Mouse (Mus musculus) hematopoietic stem cell, adult 5-6 weeks (primary cell): ENCODE results near the gene Mtg2. TPM values are rescaled to one million over a fixed set of nuclear protein-coding genes. Genes with fewer than 3 reads are reported as not detected.

Source experiments
- ATAC-seq, 2 experiments: fragments of 125-278 bp in 1 of 2; replicated peaks in 1 of 2; 2 replicates each; pipeline ENCODE4 v1.8.0; 2016 to 2017; ENCODE audit warnings: inconsistent platforms in 2 of 2, mild to moderate bottlenecking in 2 of 2, moderate number of reproducible peaks in 2 of 2, low read depth in 1 of 2, moderate TSS enrichment in 1 of 2; ENCODE audit not compliant: low FRiP score in 2 of 2, poor library complexity in 2 of 2, severe bottlenecking in 2 of 2, insufficient read depth in 1 of 2, low TSS enrichment in 1 of 2
- total RNA-seq: library from RNA; stranded (forward); fragments of 172-1452, 232-1000 nt; gene quantifications from 2 replicates; pipeline ENCODE4 v1.2.3, GENCODE M21; 2017

The Mtg2 gene
- 17.3 and 22.5 TPM in 2 replicates for total RNA-seq

- peak; percentile 94 to 96 for ATAC-seq
Observed at GRCm38 (mm10) chr2:180070481-180071453, at the start of gene Mtg2. Gene Mtg2 (plus strand): TSS chr2:180070588.

GRCm38 (mm10) chr2:180020919-180021318 lies 49.5 kb upstream of the Mtg2 start:
- ATAC-seq, result no peak

GRCm38 (mm10) chr2:180022751-180023150 lies 47.6 kb upstream of the Mtg2 start:
- no peak for ATAC-seq

- peak; percentile 85 to 89 for ATAC-seq
Observed at GRCm38 (mm10) chr2:180024401-180025098, 45.8 kb upstream of the Mtg2 start, which contains the start of gene Lsm14b. Gene Lsm14b (plus strand): TSS chr2:180024987.

- ATAC-seq, result 0 out of 4 replicates have a peak, but pooled peaks of 1 of the 2 experiments have one; percentile 0
Observed at GRCm38 (mm10) chr2:180025135-180025860, 45.1 kb upstream of the Mtg2 start.

GRCm38 (mm10) chr2:180025861-180026200 lies 44.6 kb upstream of the Mtg2 start:
- ATAC-seq, result no peak

- ATAC-seq, result no peak
Observed at GRCm38 (mm10) chr2:180027768-180028167, 42.6 kb upstream of the Mtg2 start.

GRCm38 (mm10) chr2:180031270-180031669 lies 39.1 kb upstream of the Mtg2 start:
- ATAC-seq, result no peak

GRCm38 (mm10) chr2:180032925-180033324 lies 37.5 kb upstream of the Mtg2 start:
- ATAC-seq, result peak; percentile 63 to 74

GRCm38 (mm10) chr2:180033956-180034355 lies 36.4 kb upstream of the Mtg2 start:
- ATAC-seq, result no peak; a peak in 1 of 4 replicates

GRCm38 (mm10) chr2:180034753-180035152 lies 35.6 kb upstream of the Mtg2 start:
- no peak for ATAC-seq

GRCm38 (mm10) chr2:180040406-180040805 lies 30.0 kb upstream of the Mtg2 start:
- ATAC-seq, result no peak

GRCm38 (mm10) chr2:180041577-180042255 lies 28.7 kb upstream of the Mtg2 start:
- peak in 1 of 2 experiments; percentile 11; a peak in 2 of 4 replicates for ATAC-seq

- ATAC-seq, result peak; percentile 80 to 82
Observed at GRCm38 (mm10) chr2:180042256-180042857, 28.0 kb upstream of the Mtg2 start, which contains the start of the genes Psma7 and Ss18l1. Gene Psma7 (minus strand): TSS chr2:180042433. Gene Ss18l1 (plus strand): TSS chr2:180042509.

GRCm38 (mm10) chr2:180042858-180043515 lies 27.4 kb upstream of the Mtg2 start:
- ATAC-seq, result 0 out of 4 replicates have a peak, but pooled peaks of 1 of the 2 experiments have one; percentile 3

GRCm38 (mm10) chr2:180045283-180045682 lies 25.1 kb upstream of the Mtg2 start:
- ATAC-seq, result peak in 1 of 2 experiments; percentile 33; a peak in 2 of 4 replicates
